Mouse (Mus musculus) lung, postnatal 0 days (tissue): ENCODE data around the gene Dnlz.

Experiments
- CTCF ChIP-seq: IDR thresholded peaks from 2 replicates; pipeline ENCODE4 v1.5.1; 2016; ENCODE audit warnings: antibody characterized with exemption, mild to moderate bottlenecking
- EP300 ChIP-seq: IDR thresholded peaks from 2 replicates; pipeline ENCODE4 v1.6.1; 2016; ENCODE audit warnings: antibody characterized with exemption, mild to moderate bottlenecking, control low read depth

DNA sequence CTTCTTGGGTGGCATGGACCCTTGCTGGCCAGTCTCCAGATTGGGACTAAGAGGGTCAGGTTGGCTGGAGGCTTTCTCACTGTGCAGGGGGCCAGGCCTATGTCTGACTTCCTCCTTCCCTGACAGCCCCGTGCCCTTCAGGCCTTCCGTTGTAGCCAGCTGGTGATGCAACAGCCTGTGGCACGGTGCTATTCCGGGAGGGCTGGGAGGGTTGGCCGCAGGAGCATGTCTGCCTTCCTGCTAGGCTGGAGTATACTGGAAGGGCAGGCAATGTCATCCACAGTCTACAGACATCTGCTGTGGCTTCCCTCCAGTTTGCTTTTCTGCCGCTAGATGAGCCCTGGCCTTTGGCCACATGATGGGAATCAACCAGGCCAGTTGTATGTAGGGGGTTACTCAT lies 8.1 kb upstream of the Dnlz start:
- no peak for TF ChIP-seq CTCF
- no peak for TF ChIP-seq EP300
